Mouse (Mus musculus): ENCODE measurements at regions not wholly inside any gene's neighbourhood (a gene's known extent, or its start where the extent isn't known, plus 50 kb on each side); places are given as distances from the start of the nearest gene placed in this dataset.

DNA sequence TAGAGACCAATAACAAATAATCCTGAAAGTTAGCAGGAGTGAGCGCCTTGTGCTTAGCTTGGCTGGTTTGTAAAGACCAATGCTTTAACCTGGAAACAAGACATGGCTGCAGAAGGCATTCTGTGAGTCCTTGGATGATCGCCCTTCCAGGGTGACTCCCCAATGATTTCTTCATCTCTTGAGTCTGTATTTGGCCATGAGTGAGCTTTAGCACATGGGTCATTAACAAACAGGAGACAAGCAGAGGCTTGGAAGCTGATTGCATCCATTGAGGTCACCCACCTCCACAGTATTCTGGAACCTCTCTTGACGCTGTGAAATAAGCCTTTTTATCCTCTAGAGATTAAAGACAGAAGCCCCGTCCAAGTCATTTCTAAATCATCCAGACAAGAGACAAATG lies 57.1 kb upstream of the Mast4 start:
- Histone ChIP-seq H3K4me3 (no peak overlapping the region), H3K27me3 (no peaks in the 10 kb centered on the region), H3K36me3 (no peaks in the 10 kb centered on the region), H3K4me2 (no peak overlapping the region), H3K4me1 (replicated peaks) (no peaks in the 10 kb centered on the region), H3K9me3 (no peaks in the 10 kb centered on the region), H3K9ac (no peak overlapping the region), H3K27ac (replicated peaks) (no peak overlapping the region)
- 87% methylated on average over 4 of the region's 4 CpGs for WGBS
- ATAC-seq (ENCODE audit: low read depth), result no peak

DNA sequence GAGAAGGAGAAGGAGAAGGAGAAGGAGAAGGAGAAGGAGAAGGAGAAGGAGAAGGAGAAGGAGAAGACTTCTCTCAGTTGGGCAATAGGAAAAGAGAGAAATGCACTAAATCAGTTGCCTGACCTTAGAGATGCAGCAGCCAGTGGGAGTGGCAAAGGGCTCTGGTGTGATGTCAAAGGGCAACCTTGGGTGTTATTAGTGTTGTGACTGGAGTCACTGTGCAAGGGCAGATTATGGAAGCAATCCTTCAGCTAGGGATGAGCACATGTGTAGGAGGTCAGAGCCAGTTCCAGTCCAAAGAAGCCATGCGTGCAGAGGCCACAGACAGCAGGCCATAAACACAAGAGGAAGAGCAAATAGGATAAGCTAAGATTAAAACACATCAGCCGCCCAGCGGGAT lies 56.7 kb upstream of the Mast4 start:
- H3K9ac ChIP-seq, result no peak overlapping the region
- H3K27ac ChIP-seq (replicated peaks), result no peak overlapping the region
- H3K36me3 ChIP-seq, result no peaks in the 10 kb centered on the region
- WGBS, result 86% methylated on average over 3 of the region's 3 CpGs
- H3K27me3 ChIP-seq, result no peaks in the 10 kb centered on the region
- H3K9me3 ChIP-seq, result no peaks in the 10 kb centered on the region
- no peak overlapping the region for H3K4me3 ChIP-seq
- no peaks in the 10 kb centered on the region for H3K4me1 ChIP-seq (replicated peaks)
- no peak for ATAC-seq (ENCODE audit: low read depth)
- no peak overlapping the region for H3K4me2 ChIP-seq

DNA sequence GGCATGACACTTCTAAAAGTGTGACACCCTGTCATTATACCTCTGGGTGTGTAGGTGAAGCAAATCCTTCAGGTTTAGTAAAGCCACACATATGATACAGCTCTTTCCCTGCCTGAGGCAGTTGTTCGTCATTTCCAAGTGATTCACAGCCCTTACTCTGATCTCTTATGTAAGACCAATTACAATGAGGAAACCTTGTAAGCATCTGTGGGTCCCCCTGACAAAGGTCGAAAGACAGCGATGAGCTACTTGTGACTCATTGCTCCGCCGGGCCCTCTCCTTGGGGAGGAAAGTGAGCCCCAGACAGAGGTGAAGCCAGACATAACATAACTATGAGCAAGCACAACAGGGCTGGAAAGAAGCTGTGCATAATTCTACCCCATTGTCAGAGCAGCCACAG lies 52.7 kb upstream of the Mast4 start:
- 96% methylated on average over 5 of the region's 5 CpGs for WGBS
- H3K27ac ChIP-seq (replicated peaks), result no peak overlapping the region
- ATAC-seq (ENCODE audit: low read depth), result no peak

More for the DNA sequence above, 52.7 kb upstream of the Mast4 start:
- no peaks in the 10 kb centered on the region for H3K9me3 ChIP-seq
- H3K4me3 ChIP-seq, result no peak overlapping the region
- H3K4me2 ChIP-seq, result no peak overlapping the region
- H3K9ac ChIP-seq, result no peak overlapping the region
- H3K27me3 ChIP-seq, result no peaks in the 10 kb centered on the region
- no peaks in the 10 kb centered on the region for H3K4me1 ChIP-seq (replicated peaks)
- no peaks in the 10 kb centered on the region for H3K36me3 ChIP-seq
